Mouse (Mus musculus): ENCODE results near the gene Keap1. TPM values are rescaled to one million over a fixed set of nuclear protein-coding genes. Genes with fewer than 3 reads are reported as not detected.
A peak's percentile ranks its signal among the peaks of the same experiment; 100 is the strongest.

Gene Keap1
- polyA plus RNA-seq, 1 experiment, result 35.1 TPM

GRCm38 (mm10) chr9:21194787-21195493 is 44.2 kb downstream of the Keap1 start:
- no peak; the same call in 1 of the 2 replicates for TF ChIP-seq CTCF (IDR thresholded peaks at IDR 0.05; ENCODE audit: control insufficient read depth, insufficient read depth, low read length)
- TF ChIP-seq POLR2A (IDR thresholded peaks at IDR 0.05; ENCODE audit: borderline replicate concordance, control insufficient read depth, low read depth, low read length), result no peak
- H3K4me1 ChIP-seq (ENCODE audit: control insufficient read depth, insufficient read depth, low read length), result peaks cover 5% of the 10 kb centered on the region; the same call in 1 of the 2 replicates
- 68% methylated on average over 4 of the region's 4 CpGs for WGBS
- H3K4me3 ChIP-seq (replicated peaks; ENCODE audit: control insufficient read depth, low read depth, low read length), result no peak overlapping the region
- H3K27ac ChIP-seq (ENCODE audit: control insufficient read depth, insufficient read depth, low read depth, low read length, poor library complexity), result no peak overlapping the region; the same call in 1 of the 2 replicates

- Histone ChIP-seq H3K4me3 (replicated peaks; ENCODE audit: control insufficient read depth, low read depth, low read length) (no peak overlapping the region), H3K4me1 (ENCODE audit: control insufficient read depth, insufficient read depth, low read length) (peaks cover 5% of the 10 kb centered on the region; the same call in 1 of the 2 replicates), H3K27ac (ENCODE audit: control insufficient read depth, insufficient read depth, low read depth, low read length, poor library complexity) (no peak overlapping the region)
- 67% methylated on average over 3 of the region's 3 CpGs for WGBS
- no peak for TF ChIP-seq CTCF (IDR thresholded peaks at IDR 0.05; ENCODE audit: control insufficient read depth, insufficient read depth, low read length)
- no peak for TF ChIP-seq POLR2A (IDR thresholded peaks at IDR 0.05; ENCODE audit: borderline replicate concordance, control insufficient read depth, low read depth, low read length)
Observed at GRCm38 (mm10) chr9:21193786-21194185, 45.4 kb downstream of the Keap1 start.

GRCm38 (mm10) chr9:21190670-21191069 is 48.5 kb downstream of the Keap1 start:
- 72% methylated on average over 3 of the region's 3 CpGs for whole genome bisulfite sequencing
- Histone ChIP-seq H3K27ac (ENCODE audit: control insufficient read depth, insufficient read depth, low read depth, low read length, poor library complexity) (no peak overlapping the region), H3K4me1 (ENCODE audit: control insufficient read depth, insufficient read depth, low read length) (peaks cover 5% of the 10 kb centered on the region; the same call in 1 of the 2 replicates), H3K4me3 (replicated peaks; ENCODE audit: control insufficient read depth, low read depth, low read length) (no peak overlapping the region)
- no peak for TF ChIP-seq CTCF (IDR thresholded peaks at IDR 0.05; ENCODE audit: control insufficient read depth, insufficient read depth, low read length)

GRCm38 (mm10) chr9:21189905-21190304 is 49.3 kb downstream of the Keap1 start:
- Histone ChIP-seq H3K27ac (ENCODE audit: control insufficient read depth, insufficient read depth, low read depth, low read length, poor library complexity) (no peak overlapping the region), H3K4me3 (replicated peaks; ENCODE audit: control insufficient read depth, low read depth, low read length) (no peak overlapping the region), H3K4me1 (ENCODE audit: control insufficient read depth, insufficient read depth, low read length) (peaks cover 2% of the 10 kb centered on the region; the same call in 1 of the 2 replicates)
- WGBS, result 47% methylated on average over 7 of the region's 7 CpGs
- no peak; the same call in 1 of the 2 replicates for TF ChIP-seq CTCF (IDR thresholded peaks at IDR 0.05; ENCODE audit: control insufficient read depth, insufficient read depth, low read length)
- TF ChIP-seq POLR2A (IDR thresholded peaks at IDR 0.05; ENCODE audit: borderline replicate concordance, control insufficient read depth, low read depth, low read length), result no peak

GRCm38 (mm10) chr9:21185436-21185835 is 53.7 kb downstream of the Keap1 start:
- Histone ChIP-seq H3K4me1 (ENCODE audit: control insufficient read depth, insufficient read depth, low read length) (peaks cover 6% of the 10 kb centered on the region), H3K4me3 (replicated peaks; ENCODE audit: control insufficient read depth, low read depth, low read length) (no peak overlapping the region), H3K27ac (ENCODE audit: control insufficient read depth, insufficient read depth, low read depth, low read length, poor library complexity) (no peak overlapping the region)
- 91% methylated on average over 5 of the region's 5 CpGs for WGBS
- TF ChIP-seq CTCF (IDR thresholded peaks at IDR 0.05; ENCODE audit: control insufficient read depth, insufficient read depth, low read length) (no peak), POLR2A (IDR thresholded peaks at IDR 0.05; ENCODE audit: borderline replicate concordance, control insufficient read depth, low read depth, low read length) (no peak)

GRCm38 (mm10) chr9:21184733-21185132 is 54.4 kb downstream of the Keap1 start:
- peaks cover 6% of the 10 kb centered on the region for H3K4me1 ChIP-seq (ENCODE audit: control insufficient read depth, insufficient read depth, low read length)
- WGBS, result 56% methylated on average over 2 of the region's 2 CpGs
- no peak for TF ChIP-seq CTCF (IDR thresholded peaks at IDR 0.05; ENCODE audit: control insufficient read depth, insufficient read depth, low read length)
- no peak overlapping the region for H3K27ac ChIP-seq (ENCODE audit: control insufficient read depth, insufficient read depth, low read depth, low read length, poor library complexity)
- no peak overlapping the region for H3K4me3 ChIP-seq (replicated peaks; ENCODE audit: control insufficient read depth, low read depth, low read length)

GRCm38 (mm10) chr9:21183905-21184413 is 55.2 kb downstream of the Keap1 start:
- Histone ChIP-seq H3K4me3 (replicated peaks; ENCODE audit: control insufficient read depth, low read depth, low read length) (peak overlapping the region; percentile 54), H3K27ac (ENCODE audit: control insufficient read depth, insufficient read depth, low read depth, low read length, poor library complexity) (no peak overlapping the region), H3K4me1 (ENCODE audit: control insufficient read depth, insufficient read depth, low read length) (peaks cover 6% of the 10 kb centered on the region)
- WGBS, result 1% methylated on average over 34 of the region's 34 CpGs
- TF ChIP-seq POLR2A (IDR thresholded peaks at IDR 0.05; ENCODE audit: borderline replicate concordance, control insufficient read depth, low read depth, low read length) (no peak), CTCF (IDR thresholded peaks at IDR 0.05; ENCODE audit: control insufficient read depth, insufficient read depth, low read length) (no peak)

- 12% methylated on average over 6 of the region's 6 CpGs for WGBS
- Histone ChIP-seq H3K4me3 (replicated peaks; ENCODE audit: control insufficient read depth, low read depth, low read length) (peak overlapping the region; percentile 54), H3K4me1 (ENCODE audit: control insufficient read depth, insufficient read depth, low read length) (peaks cover 6% of the 10 kb centered on the region), H3K27ac (ENCODE audit: control insufficient read depth, insufficient read depth, low read depth, low read length, poor library complexity) (no peak overlapping the region)
- no peak for TF ChIP-seq POLR2A (IDR thresholded peaks at IDR 0.05; ENCODE audit: borderline replicate concordance, control insufficient read depth, low read depth, low read length)
- TF ChIP-seq CTCF (IDR thresholded peaks at IDR 0.05; ENCODE audit: control insufficient read depth, insufficient read depth, low read length), result no peak
Observed at GRCm38 (mm10) chr9:21183421-21183820, 55.7 kb downstream of the Keap1 start.
